Mouse (Mus musculus): ENCODE results near the gene Retreg2.

DNA sequence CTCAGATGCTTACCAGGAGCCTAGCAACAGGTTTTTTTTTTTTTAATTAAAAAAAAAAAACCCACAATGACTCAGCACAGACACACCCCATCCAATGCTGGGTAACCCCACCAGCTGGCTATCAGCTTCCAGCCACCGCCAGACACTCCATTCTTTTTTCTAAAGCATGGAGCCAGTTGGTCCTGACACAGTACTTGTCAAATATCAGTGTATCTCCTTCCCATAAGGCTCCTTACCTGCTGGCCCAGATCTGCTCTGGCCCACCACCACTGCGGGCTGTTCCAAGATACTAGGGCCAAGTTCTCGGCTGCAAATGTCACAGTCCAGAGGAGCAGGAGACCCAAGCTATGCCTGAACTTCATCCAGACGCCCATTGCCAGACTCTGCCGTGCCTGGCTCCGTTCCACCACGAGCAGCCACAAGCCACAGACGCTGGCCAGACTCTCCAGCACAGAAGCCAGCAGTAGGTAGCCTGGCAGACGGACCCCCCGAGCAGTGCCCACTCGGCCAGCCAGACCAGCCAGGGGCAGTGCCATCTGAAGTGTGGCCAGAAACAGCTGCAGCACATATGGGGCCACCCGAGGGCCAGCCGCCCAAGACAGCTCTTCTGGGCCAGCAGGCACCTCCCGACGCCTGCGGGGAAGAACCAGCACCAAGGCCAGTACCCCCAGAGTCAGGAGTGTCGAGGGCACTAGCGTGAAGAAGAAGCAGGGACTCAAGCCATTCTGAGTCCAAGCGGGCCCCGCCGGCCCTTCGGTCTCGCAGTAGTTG is 36.9 kb downstream of the Retreg2 start:
- TF ChIP-seq CTCF (IDR thresholded peaks at IDR 0.05; ENCODE audit: control insufficient read depth, insufficient read depth, low read length) (no peak), POLR2A (IDR thresholded peaks at IDR 0.05; ENCODE audit: borderline replicate concordance, control insufficient read depth, low read depth, low read length) (no peak)

Measured in bone marrow, adult 2 months (tissue).